Mouse (Mus musculus): ENCODE results near the gene Bri3.

Gene Bri3

DNA sequence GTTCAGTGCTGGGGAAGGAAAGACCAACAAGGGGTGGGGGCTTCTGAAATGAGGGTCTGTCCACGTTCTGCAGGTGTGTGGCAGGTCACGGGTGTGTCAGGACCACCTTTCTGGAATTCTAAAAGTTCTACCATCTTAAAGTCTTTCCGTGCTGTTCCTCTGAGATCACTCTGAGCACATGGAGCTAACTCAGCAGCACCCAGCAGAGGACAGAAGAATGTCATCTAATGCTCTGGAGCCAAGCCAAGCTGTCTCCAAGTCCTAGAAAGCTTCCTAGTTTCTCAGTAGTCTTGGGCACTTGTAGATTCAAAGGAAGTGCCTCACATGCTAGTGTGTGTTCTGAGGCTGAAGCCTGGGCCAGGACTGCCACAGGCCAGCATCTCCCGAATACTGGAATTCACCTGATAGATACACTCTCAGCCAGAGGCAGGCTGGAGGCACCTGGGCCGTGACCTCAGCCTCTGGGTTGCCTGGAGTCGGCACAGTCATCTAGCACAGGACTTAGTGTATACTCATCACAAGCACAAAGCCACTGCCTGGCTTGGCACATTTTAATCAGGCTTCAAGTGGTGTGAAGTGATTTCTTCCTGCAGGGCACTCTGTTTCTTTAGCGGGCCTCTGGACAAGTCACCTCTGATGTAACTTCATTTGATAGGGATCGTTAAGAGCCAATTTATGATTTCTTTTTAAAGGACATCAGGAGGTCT is 23.5 kb downstream of the Bri3 start:
- DNase-seq = peak; percentile 95

DNA sequence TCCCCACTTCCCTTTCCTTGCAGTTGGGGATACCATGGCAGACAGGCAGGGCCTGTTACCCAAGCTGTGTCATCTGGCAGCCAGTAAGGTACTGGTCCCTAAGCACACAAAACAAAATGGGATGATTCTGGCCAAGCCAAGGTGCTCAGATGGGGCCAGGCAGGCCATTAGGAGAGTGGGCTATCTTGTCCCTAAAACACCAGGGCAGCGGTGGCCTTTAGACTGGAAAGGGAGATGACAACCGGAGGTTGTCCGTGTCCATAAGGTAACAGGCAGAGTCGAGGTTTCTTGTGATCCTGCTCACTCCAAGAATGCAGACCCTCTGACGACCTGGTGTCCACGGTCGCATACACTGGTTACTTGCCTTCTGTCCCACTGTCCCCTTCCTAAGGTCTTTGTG is 25.7 kb downstream of the Bri3 start:
- peak; percentile 88 for DNase-seq

DNA sequence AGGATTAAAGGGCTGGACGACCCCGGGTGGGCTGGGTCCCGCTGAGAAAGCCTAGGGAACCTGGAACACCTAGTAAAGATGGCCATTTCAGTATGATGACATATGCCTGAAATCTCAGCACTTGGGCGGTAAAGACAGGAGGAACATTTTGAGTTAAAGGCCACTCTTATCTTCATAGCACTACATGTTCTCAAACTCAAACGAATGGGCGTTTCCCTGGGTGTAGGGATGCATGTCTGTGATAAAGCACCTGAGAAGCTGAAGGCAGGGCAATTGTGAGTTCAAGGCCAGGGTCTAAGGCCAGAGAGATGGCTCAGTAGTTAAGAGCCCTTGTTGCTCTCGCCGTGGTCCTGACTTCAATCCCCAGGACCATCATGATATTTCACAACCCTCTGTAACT is 26.2 kb downstream of the Bri3 start:
- no peak for DNase-seq

- DNase-seq = peak; percentile 95
Measured at GRCm38 (mm10) chr5:144271118-144271517, 26.9 kb downstream of the Bri3 start.

DNA sequence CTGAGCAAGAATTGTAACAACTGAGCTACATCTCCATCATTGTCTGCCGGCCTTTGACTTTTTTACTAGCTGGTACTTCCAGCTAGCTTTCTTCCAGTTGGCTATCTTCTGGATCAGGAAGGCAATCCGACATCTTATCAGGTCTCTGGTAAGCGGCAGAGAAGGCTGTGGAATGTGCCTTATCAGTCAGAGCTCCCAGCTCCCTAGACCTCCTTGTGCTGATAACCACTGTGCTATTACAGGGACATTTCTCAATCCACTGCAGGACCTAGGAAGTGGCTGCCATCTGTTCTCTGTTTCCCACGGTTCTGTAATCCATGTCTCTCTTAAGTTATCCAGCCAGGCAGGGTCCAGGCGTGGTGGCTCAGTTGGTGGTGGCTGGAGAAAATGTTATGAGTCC is 27.5 kb downstream of the Bri3 start:
- DNase-seq = peak; percentile 95

DNA sequence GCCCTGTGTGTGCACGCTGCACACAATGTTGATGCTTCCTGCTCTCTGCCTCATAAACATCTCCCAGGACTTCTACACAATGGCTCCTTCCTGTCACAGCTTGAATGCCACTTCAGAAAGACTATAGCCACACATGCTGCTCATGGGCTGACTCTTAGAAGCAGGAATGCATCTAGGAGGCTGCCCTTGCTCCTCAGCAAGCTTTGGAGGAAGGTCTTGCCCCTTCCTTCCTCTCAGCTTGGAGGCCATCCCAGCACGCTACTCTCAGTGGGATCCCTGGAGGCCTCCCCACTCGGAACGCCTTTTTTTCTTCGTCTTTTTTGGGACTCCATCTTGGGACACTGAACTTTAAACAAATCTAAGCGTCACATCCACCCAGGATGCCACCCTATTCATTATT is 30.7 kb downstream of the Bri3 start:
- peak; percentile 93 for DNase-seq

- peak; percentile 96 for DNase-seq
Measured at GRCm38 (mm10) chr5:144276898-144277630, 32.8 kb downstream of the Bri3 start.

DNA sequence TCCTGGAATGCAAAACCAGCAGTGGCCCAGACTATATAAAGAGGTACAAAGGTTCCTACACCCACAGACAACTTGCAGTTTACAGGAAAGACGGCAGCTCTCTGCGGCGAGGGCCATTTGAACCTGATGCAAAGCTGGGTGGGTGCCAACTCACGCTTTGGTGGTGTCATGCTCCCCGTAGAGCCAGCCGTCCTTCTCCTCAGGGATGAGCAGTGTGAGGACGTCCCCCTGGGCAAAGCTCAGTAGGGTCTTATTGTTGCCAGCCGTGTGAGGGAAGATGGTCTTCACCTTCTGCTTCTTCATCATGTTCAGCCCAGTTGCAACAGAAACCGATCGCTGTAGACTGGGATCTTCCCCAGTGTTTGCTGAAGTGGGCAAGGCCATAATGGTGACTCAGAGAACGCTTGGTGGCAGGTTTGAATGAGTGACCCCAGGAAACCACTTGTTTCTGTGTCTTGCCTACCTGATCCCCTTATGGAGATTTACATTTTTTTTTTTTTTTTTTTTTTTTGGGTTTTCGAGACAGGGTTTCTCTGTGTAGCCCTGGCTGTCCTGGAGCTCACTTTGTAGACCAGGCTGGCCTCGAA is 34.2 kb downstream of the Bri3 start:
- DNase-seq = peak; percentile 89

- peak; percentile 81 for DNase-seq
Measured at GRCm38 (mm10) chr5:144279081-144279541, 34.9 kb downstream of the Bri3 start.

- peak; percentile 80 for DNase-seq
Measured at GRCm38 (mm10) chr5:144279926-144280325, 35.7 kb downstream of the Bri3 start.

DNA sequence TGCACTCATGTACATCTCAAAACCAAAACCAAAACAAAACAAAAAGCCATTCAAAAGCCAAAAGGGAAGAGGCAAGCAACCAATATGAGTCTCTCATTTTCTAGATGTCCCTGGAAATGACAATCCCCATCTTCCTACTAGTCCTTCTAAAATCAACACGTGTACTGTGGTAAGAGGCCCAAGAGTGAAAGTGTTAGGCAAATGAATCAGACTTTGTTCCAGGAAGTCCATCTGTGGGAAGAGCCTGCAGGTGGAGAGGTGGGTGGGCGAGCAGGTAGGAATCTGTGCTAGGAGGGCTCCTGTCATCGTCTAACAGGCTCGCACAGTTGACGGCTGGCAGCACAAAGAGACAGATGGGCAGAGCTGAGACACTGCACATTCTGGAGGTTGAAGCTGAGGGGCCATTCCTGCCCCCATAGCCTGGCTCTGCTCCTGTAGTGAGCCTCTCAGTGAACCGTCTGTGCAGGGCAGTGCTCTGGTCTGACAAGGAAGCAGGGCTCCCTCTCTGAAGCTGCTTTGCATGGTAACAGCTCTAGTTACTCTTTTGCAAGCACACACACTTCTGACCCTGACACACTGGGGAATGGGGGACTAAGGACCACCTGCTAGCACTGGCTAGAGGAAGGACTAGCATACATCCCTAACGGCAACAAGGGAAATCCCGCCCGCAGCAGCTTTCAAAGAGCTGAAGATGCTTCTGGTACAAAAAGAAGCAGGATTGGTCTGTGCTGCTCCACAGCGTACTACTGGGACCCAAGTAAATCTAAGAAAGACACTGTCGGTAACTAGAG is 38.4 kb downstream of the Bri3 start:
- peak; percentile 88 for DNase-seq

- peak; percentile 94 for DNase-seq
Measured at GRCm38 (mm10) chr5:144283551-144284031, 39.4 kb downstream of the Bri3 start.

DNA sequence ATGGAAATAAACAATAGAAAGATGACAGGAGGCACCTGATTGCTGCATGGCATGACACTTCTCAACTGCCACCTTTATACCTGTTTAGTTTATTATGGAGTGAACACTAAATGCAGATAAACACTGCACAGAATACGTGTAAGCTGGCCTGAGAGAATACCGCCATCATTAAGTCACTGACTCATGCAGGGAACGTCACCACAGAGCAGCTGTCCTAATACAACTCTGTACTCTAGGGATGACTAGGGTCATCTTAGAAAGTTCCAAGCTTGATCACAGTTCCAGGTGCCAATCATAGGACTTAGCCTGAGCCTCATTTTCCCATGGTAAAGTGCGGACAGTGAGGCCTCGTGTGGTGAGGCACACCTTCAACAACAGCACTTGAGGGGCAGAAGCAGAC is 40.4 kb downstream of the Bri3 start:
- DNase-seq = no peak

DNA sequence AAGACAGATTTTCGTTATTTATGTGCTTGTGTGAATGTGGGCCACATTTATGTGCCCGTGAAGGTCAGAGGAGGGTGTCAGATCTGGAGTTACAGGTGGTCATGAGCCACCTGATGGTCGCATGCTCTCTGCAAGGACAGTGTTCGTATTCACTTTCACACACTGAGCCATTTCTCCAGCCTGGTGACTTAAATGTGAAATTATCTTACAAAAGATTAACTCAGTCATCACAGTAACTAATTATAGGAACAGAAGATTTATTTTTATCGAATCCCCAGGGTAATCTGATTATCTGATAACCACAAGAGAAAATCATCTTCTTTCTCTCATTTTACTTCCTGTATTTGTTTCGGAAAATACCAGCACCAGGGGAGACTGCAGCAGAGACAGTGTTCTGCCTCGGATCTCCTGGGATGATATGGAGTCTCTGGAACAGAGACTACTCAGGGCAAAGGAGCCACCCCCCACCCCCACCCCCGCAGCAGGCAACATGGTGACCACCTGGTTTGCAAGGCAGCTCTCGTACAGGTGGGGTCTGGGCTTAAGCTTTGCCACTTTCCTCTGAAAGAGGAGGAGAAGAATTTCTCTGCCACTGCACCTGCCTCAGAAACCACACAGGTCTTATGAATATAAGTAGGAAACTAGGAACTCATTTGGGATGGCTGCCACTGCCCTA is 42.5 kb downstream of the Bri3 start:
- DNase-seq = peak; percentile 61

DNA sequence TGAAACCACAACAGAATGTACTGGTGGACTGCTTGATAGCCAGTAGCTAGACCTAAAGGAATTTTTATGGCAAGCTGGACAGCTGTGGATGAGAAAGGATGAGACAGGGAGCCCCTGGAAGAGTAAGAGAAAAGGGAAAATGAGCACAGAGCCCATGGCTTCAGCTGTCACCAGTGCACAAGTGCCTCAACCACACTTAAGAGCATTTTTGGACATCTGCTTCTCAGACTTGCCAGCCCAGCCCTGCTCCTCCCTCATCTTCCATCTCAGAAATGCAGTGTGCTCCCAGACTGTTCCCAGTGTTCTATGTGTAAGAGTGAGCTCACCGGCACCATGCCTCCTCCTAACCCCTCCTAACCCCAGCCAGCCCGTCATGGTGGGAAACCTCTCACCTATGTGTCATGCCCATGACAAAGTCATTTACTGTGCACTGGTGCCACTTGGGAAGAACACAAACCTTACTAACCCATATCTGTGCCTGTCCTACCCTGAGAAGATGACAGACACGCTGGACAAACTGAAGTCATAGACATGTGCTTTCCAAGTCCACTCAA is 43.1 kb downstream of the Bri3 start:
- peak; percentile 91 for DNase-seq

DNA sequence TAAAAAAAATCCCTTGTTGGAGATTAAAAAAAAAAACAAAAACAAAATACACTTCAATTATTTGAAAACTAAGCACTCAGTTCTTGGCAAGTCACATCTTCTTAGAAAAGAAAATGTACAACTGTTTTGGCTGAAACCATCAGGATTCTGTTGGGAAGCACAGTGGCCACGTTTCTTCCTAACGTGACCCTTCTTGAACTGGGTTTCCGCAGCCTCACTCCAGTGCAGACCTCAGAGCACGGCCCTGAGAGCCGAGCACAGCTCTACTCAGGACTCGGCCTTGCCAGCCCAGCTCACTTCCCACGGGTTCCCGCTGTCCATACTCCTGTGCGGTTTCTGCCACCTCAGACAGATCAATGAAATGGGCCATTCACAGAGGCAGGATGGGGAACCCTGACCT is 44.2 kb downstream of the Bri3 start:
- DNase-seq = peak; percentile 97

- DNase-seq = peak; percentile 94
Measured at GRCm38 (mm10) chr5:144289769-144290440, 45.7 kb downstream of the Bri3 start.

DNA sequence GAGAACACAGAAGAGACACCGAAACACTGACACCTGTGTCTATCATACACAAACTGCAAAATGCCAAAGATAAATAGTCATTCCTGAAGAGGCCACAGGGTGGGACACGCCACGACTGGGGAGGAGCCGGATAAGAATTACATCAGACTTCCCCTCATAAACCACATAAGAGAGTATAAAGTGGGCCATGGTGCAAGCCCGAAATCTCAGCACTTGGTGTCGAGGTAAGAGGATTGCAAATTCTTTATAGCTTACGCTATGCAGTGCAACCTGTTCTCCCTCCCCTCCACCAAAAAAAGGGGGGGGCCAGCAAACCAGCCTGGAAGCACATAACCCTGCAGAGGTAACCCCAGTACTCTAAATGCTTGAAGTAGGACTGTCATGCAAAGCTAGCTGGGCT is 50.7 kb downstream of the Bri3 start:
- no peak for DNase-seq

- DNase-seq = no peak
Measured at GRCm38 (mm10) chr5:144295357-144295756, 51.1 kb downstream of the Bri3 start.

- DNase-seq = no peak
Measured at GRCm38 (mm10) chr5:144296090-144296604, 51.9 kb downstream of the Bri3 start.

GRCm38 (mm10) chr5:144303071-144303470 is 58.8 kb downstream of the Bri3 start:
- DNase-seq = no peak
